Mouse (Mus musculus) erythroblast, embryonic 14.5 days (primary cell): Measurements from ENCODE around the gene Mical3.

Experiments
- GATA1 ChIP-seq: IDR thresholded peaks from 2 replicates; pipeline ENCODE4 v1.6.1; 2012; ENCODE audit warnings: low read length, inconsistent platforms, mixed read lengths
- TAL1 ChIP-seq: IDR thresholded peaks from 3 replicates; pipeline ENCODE4 v1.6.1; 2012; ENCODE audit warnings: low read length, inconsistent platforms, mixed read lengths

DNA sequence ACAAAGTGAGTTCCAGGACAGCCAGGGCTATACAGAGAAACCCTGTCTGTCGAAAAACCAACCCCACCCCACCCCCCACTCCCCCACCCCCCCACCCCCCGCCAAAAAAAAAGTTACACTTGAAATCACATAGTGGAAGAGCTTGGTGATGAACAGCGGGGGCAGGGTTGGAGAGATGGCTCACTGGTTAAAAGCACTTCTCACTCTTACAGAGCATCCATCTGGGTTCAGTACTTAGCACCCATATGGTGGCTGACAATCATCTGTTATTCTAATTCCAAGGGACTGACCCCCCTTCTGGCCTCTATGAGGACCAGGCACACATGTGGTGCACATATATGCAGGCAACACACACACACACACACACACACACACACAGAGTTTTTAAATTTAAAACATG lies 212.8 kb downstream of the Mical3 start:
- no peak for TF ChIP-seq GATA1
- TF ChIP-seq TAL1: no peak
